Mouse (Mus musculus) cortical plate, adult 2 months (tissue): ENCODE measurements at regions not wholly inside any gene's neighbourhood (a gene's known extent, or its start where the extent isn't known, plus 50 kb on each side); places are given as distances from the start of the nearest gene placed in this dataset.

Source experiments
- H3K27ac ChIP-seq: fragments of 200-500 bp; 2 replicates; pipeline ENCODE4 v1.5.1; 2012; ENCODE audit warnings: low read length, control low read depth, inconsistent platforms; ENCODE audit not compliant: insufficient read depth
- H3K4me1 ChIP-seq: fragments of 200-500 bp; 2 replicates; pipeline ENCODE4 v1.6.1; 2011; ENCODE audit warnings: low read length; ENCODE audit not compliant: control insufficient read depth, insufficient read depth
- H3K4me3 ChIP-seq: fragments of 200-500 bp; 2 replicates; pipeline ENCODE4 v1.5.1; 2011; ENCODE audit warnings: mild to moderate bottlenecking, low read length, control low read depth; ENCODE audit not compliant: insufficient read depth
- CTCF ChIP-seq: fragments of 200-500 bp; IDR thresholded peaks from 2 replicates; pipeline ENCODE4 v1.5.1; 2011; ENCODE audit warnings: mild to moderate bottlenecking, control low read depth, low read length; ENCODE audit not compliant: insufficient read depth; ENCODE audit errors: extremely low read depth
- POLR2A ChIP-seq: fragments of 200-500 bp; IDR thresholded peaks from 2 replicates; pipeline ENCODE4 v1.6.1; 2011; ENCODE audit warnings: mild to moderate bottlenecking, low read length, control low read depth; ENCODE audit not compliant: insufficient read depth; ENCODE audit errors: extremely low read depth

DNA sequence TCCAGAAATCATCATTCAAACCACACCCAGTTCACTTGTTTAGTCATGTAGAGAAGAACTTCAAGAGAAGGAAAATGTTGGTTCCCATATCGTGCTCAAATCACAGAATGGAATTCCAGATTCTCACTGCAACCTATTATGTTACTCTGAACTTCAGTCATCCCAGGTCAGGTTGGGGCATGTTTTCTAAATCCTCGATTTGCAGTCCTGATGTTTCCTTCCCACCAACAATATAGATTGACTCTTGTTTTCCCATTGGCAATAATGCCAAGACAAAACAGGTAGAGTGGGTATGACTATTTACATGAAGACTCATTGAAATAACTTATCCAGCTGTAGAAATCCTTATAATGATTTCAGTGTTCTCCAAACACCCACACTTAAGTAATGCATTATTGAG lies 86.4 kb upstream of the Fam83b start:
- H3K4me3 ChIP-seq: no peak overlapping the region
- H3K27ac ChIP-seq: no peak overlapping the region
- TF ChIP-seq CTCF: no peak
- TF ChIP-seq POLR2A: no peak
- no peaks in the 10 kb centered on the region for H3K4me1 ChIP-seq

DNA sequence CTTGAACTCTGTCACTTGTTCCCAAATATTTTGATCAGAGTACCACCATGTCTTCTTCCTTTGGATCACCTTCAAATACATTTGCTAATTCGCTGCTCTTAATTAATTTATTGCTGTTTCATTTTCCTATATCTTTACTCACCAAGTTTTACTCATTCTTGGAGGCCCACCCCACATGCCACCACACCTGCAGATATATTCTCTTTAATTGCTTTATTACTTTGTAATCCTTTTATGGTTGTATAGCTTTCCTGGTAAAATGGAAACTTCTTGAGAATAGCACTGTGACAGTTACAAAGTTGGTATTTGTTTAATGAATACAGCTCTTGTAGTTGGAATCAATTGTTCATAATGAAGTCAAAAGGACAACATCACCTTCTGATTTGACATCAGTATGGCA lies 82.6 kb upstream of the Fam83b start:
- TF ChIP-seq POLR2A: no peak
- no peak for TF ChIP-seq CTCF
- H3K4me3 ChIP-seq: no peak overlapping the region
- no peaks in the 10 kb centered on the region for H3K4me1 ChIP-seq
- H3K27ac ChIP-seq: no peak overlapping the region

GRCm38 (mm10) chr9:76646383-76646782 lies 79.5 kb upstream of the Fam83b start:
- Histone ChIP-seq H3K27ac (no peak overlapping the region), H3K4me1 (no peaks in the 10 kb centered on the region), H3K4me3 (no peak overlapping the region)
- no peak for TF ChIP-seq CTCF
- no peak for TF ChIP-seq POLR2A
